Mouse (Mus musculus) heart, postnatal 0 days (tissue): ENCODE results near the gene Adarb1.

Source experiments
- CTCF ChIP-seq: IDR thresholded peaks from 2 replicates; pipeline ENCODE4 v1.5.1; 2016; ENCODE audit warnings: antibody characterized with exemption, control low read depth, low read depth
- EP300 ChIP-seq: IDR thresholded peaks from 2 replicates; pipeline ENCODE4 v1.6.1; 2016; ENCODE audit warnings: antibody characterized with exemption, low read depth

DNA sequence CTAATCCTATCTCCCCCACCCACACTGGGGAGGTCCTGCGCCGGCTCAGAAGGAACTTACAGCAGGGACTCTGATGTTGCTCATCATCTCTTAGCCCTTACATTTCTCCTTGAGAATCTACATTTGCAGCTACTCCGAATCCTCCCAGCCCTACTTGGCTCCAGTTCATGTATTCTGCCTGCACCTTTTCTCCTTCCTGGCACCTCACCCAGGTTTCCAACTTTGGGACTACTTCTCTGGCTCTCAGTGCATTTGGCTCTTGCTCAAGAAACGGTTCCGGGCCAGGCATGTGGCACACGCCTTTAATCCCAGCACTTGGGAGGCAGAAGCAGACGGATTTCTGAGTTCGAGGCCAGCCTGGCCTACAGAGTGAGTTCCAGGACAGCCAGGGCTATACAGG is 130.4 kb downstream of the Adarb1 start:
- TF ChIP-seq CTCF: no peak
- TF ChIP-seq EP300: no peak
